Mouse (Mus musculus): ENCODE results near the gene Cyp4f17. TPM values are rescaled to one million over a fixed set of nuclear protein-coding genes. Genes with fewer than 3 reads are reported as not detected.

The Cyp4f17 gene
- polyA plus RNA-seq (2015; fragmentation: Nextera tagmentation; extraction: Ambion mirVana) = 6.5 and 6.8 TPM in 2 replicates

- peak; percentile 85 for ATAC-seq (replicated peaks; ENCODE audit: extremely low read depth, insufficient read depth, low FRiP score)
- Histone ChIP-seq H3K9me3 (replicated peaks; ENCODE audit: control insufficient read depth, low read length) (no peaks in the 10 kb centered on the region), H3K9ac (ENCODE audit: low read length) (peak within 1 kb of the TSS; percentile 76), H3K4me2 (ENCODE audit: low read depth, low read length) (peak within 1 kb of the TSS; percentile 85), H3K27me3 (ENCODE audit: control insufficient read depth, insufficient read depth, low read length) (no peaks in the 10 kb centered on the region), H3K4me3 (ENCODE audit: low read length) (peak within 1 kb of the TSS; percentile 56), H3K27ac (ENCODE audit: low read length) (peak within 1 kb of the TSS; percentile 91), H3K4me1 (ENCODE audit: control insufficient read depth, insufficient read depth, low read length) (peaks cover 20% of the 10 kb centered on the region), H3K36me3 (ENCODE audit: control insufficient read depth, insufficient read depth) (peaks cover 4% of the 10 kb centered on the region; the same call in 1 of the 2 replicates)
- 1% methylated on average over 29 of the region's 30 CpGs for WGBS
Measured at GRCm38 (mm10) chr17:32505851-32506728, at the start of gene Cyp4f17. Cyp4f17 (plus strand) TSS chr17:32506050.

GRCm38 (mm10) chr17:32468494-32468893 lies 37.4 kb upstream of the Cyp4f17 start:
- no peaks in the 10 kb centered on the region for H3K4me1 ChIP-seq (ENCODE audit: control insufficient read depth, insufficient read depth, low read length)
- WGBS = 51% methylated on average over 7 of the region's 7 CpGs
- H3K36me3 ChIP-seq (ENCODE audit: control insufficient read depth, insufficient read depth) = no peaks in the 10 kb centered on the region
- H3K27ac ChIP-seq (ENCODE audit: low read length) = no peak overlapping the region
- H3K9ac ChIP-seq (ENCODE audit: low read length) = no peak overlapping the region
- no peak overlapping the region for H3K4me2 ChIP-seq (ENCODE audit: low read depth, low read length)
- H3K9me3 ChIP-seq (replicated peaks; ENCODE audit: control insufficient read depth, low read length) = no peaks in the 10 kb centered on the region
- H3K4me3 ChIP-seq (ENCODE audit: low read length) = no peak overlapping the region
- H3K27me3 ChIP-seq (ENCODE audit: control insufficient read depth, insufficient read depth, low read length) = peaks cover 3% of the 10 kb centered on the region; the same call in 1 of the 2 replicates
- no peak for ATAC-seq (replicated peaks; ENCODE audit: extremely low read depth, insufficient read depth, low FRiP score)

- 73% methylated on average over 4 of the region's 4 CpGs for WGBS
Measured at GRCm38 (mm10) chr17:32470795-32471194, 35.1 kb upstream of the Cyp4f17 start.

GRCm38 (mm10) chr17:32472176-32472575 lies 33.7 kb upstream of the Cyp4f17 start:
- no peak for ATAC-seq (replicated peaks; ENCODE audit: extremely low read depth, insufficient read depth, low FRiP score)
- Histone ChIP-seq H3K4me1 (ENCODE audit: control insufficient read depth, insufficient read depth, low read length) (no peaks in the 10 kb centered on the region), H3K36me3 (ENCODE audit: control insufficient read depth, insufficient read depth) (no peaks in the 10 kb centered on the region), H3K9ac (ENCODE audit: low read length) (no peak overlapping the region), H3K4me2 (ENCODE audit: low read depth, low read length) (no peak overlapping the region), H3K27me3 (ENCODE audit: control insufficient read depth, insufficient read depth, low read length) (no peaks in the 10 kb centered on the region), H3K9me3 (replicated peaks; ENCODE audit: control insufficient read depth, low read length) (no peaks in the 10 kb centered on the region), H3K27ac (ENCODE audit: low read length) (no peak overlapping the region), H3K4me3 (ENCODE audit: low read length) (no peak overlapping the region)
- whole genome bisulfite sequencing = 54% methylated on average over 7 of the region's 7 CpGs

More at GRCm38 (mm10) chr17:32470795-32471194, 35.1 kb upstream of the Cyp4f17 start:
- Histone ChIP-seq H3K4me2 (ENCODE audit: low read depth, low read length) (no peak overlapping the region), H3K4me3 (ENCODE audit: low read length) (no peak overlapping the region), H3K9me3 (replicated peaks; ENCODE audit: control insufficient read depth, low read length) (no peaks in the 10 kb centered on the region), H3K27ac (ENCODE audit: low read length) (no peak overlapping the region), H3K9ac (ENCODE audit: low read length) (no peak overlapping the region), H3K4me1 (ENCODE audit: control insufficient read depth, insufficient read depth, low read length) (no peaks in the 10 kb centered on the region), H3K27me3 (ENCODE audit: control insufficient read depth, insufficient read depth, low read length) (no peaks in the 10 kb centered on the region), H3K36me3 (ENCODE audit: control insufficient read depth, insufficient read depth) (no peaks in the 10 kb centered on the region)
- no peak for ATAC-seq (replicated peaks; ENCODE audit: extremely low read depth, insufficient read depth, low FRiP score)

- Histone ChIP-seq H3K27ac (ENCODE audit: low read length) (no peak overlapping the region), H3K4me3 (ENCODE audit: low read length) (no peak overlapping the region), H3K36me3 (ENCODE audit: control insufficient read depth, insufficient read depth) (no peaks in the 10 kb centered on the region), H3K9ac (ENCODE audit: low read length) (no peak overlapping the region), H3K4me1 (ENCODE audit: control insufficient read depth, insufficient read depth, low read length) (no peaks in the 10 kb centered on the region; the same call in 1 of the 2 replicates), H3K9me3 (replicated peaks; ENCODE audit: control insufficient read depth, low read length) (no peaks in the 10 kb centered on the region), H3K27me3 (ENCODE audit: control insufficient read depth, insufficient read depth, low read length) (no peaks in the 10 kb centered on the region; the same call in 1 of the 2 replicates), H3K4me2 (ENCODE audit: low read depth, low read length) (no peak overlapping the region)
- ATAC-seq (replicated peaks; ENCODE audit: extremely low read depth, insufficient read depth, low FRiP score) = no peak
- WGBS = 77% methylated on average over 5 of the region's 5 CpGs
Measured at GRCm38 (mm10) chr17:32474954-32475560, 30.8 kb upstream of the Cyp4f17 start.

- 95% methylated on average over 1 of the region's 1 CpGs for WGBS
- Histone ChIP-seq H3K4me1 (ENCODE audit: control insufficient read depth, insufficient read depth, low read length) (no peaks in the 10 kb centered on the region; the same call in 1 of the 2 replicates), H3K27ac (ENCODE audit: low read length) (no peak overlapping the region), H3K36me3 (ENCODE audit: control insufficient read depth, insufficient read depth) (no peaks in the 10 kb centered on the region), H3K9ac (ENCODE audit: low read length) (no peak overlapping the region), H3K27me3 (ENCODE audit: control insufficient read depth, insufficient read depth, low read length) (peaks cover 7% of the 10 kb centered on the region), H3K9me3 (replicated peaks; ENCODE audit: control insufficient read depth, low read length) (no peaks in the 10 kb centered on the region), H3K4me2 (ENCODE audit: low read depth, low read length) (no peak overlapping the region), H3K4me3 (ENCODE audit: low read length) (no peak overlapping the region)
- no peak for ATAC-seq (replicated peaks; ENCODE audit: extremely low read depth, insufficient read depth, low FRiP score)
Measured at GRCm38 (mm10) chr17:32477204-32477603, 28.6 kb upstream of the Cyp4f17 start.

- Histone ChIP-seq H3K27me3 (ENCODE audit: control insufficient read depth, insufficient read depth, low read length) (peaks cover 8% of the 10 kb centered on the region), H3K9me3 (replicated peaks; ENCODE audit: control insufficient read depth, low read length) (no peaks in the 10 kb centered on the region), H3K4me2 (ENCODE audit: low read depth, low read length) (no peak overlapping the region), H3K4me1 (ENCODE audit: control insufficient read depth, insufficient read depth, low read length) (no peaks in the 10 kb centered on the region; the same call in 1 of the 2 replicates), H3K36me3 (ENCODE audit: control insufficient read depth, insufficient read depth) (no peaks in the 10 kb centered on the region), H3K4me3 (ENCODE audit: low read length) (no peak overlapping the region), H3K9ac (ENCODE audit: low read length) (no peak overlapping the region), H3K27ac (ENCODE audit: low read length) (no peak overlapping the region)
- no peak for ATAC-seq (replicated peaks; ENCODE audit: extremely low read depth, insufficient read depth, low FRiP score)
- WGBS = 47% methylated on average over 2 of the region's 2 CpGs
Measured at GRCm38 (mm10) chr17:32478727-32479126, 27.1 kb upstream of the Cyp4f17 start.

GRCm38 (mm10) chr17:32479554-32480506 lies 26.0 kb upstream of the Cyp4f17 start:
- no peak overlapping the region for H3K9ac ChIP-seq (ENCODE audit: low read length)
- H3K4me3 ChIP-seq (ENCODE audit: low read length) = no peak overlapping the region
- WGBS = 13% methylated on average over 8 of the region's 8 CpGs
- ATAC-seq (replicated peaks; ENCODE audit: extremely low read depth, insufficient read depth, low FRiP score) = no peak; the same call in 1 of the 2 replicates
- H3K27me3 ChIP-seq (ENCODE audit: control insufficient read depth, insufficient read depth, low read length) = peaks cover 8% of the 10 kb centered on the region
- H3K4me1 ChIP-seq (ENCODE audit: control insufficient read depth, insufficient read depth, low read length) = no peaks in the 10 kb centered on the region; the same call in 1 of the 2 replicates
- H3K36me3 ChIP-seq (ENCODE audit: control insufficient read depth, insufficient read depth) = no peaks in the 10 kb centered on the region
- no peaks in the 10 kb centered on the region for H3K9me3 ChIP-seq (replicated peaks; ENCODE audit: control insufficient read depth, low read length)
- no peak overlapping the region for H3K4me2 ChIP-seq (ENCODE audit: low read depth, low read length)
- H3K27ac ChIP-seq (ENCODE audit: low read length) = no peak overlapping the region
